Mouse (Mus musculus): Measurements from ENCODE around the gene Wdr20.

DNA sequence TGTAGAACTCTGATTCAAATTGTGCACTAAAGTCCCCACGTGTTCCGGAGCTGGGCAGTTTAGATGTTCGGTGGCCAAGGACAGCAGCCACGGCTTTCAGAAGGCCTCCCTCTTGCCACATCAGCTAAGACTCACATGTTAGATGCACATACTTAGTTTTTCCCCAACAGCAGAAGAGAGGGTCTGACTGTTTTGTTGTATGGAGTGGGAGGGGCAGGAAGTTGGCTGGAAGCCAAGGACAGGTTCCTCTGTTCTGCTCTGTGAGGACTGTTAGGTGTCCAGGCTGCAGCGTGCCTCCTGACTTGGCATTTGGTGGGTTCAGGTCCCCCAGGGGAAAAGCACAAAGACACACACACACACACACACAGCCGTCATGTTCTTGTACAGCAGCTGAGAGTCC is 57.3 kb downstream of the Wdr20 start:
- TF ChIP-seq CTCF (IDR thresholded peaks at IDR 0.05; ENCODE audit: control insufficient read depth, insufficient read depth, insufficient read length) (no peak), CEBPB (IDR thresholded peaks at IDR 0.05; ENCODE audit: low read depth) (no peak), MAX (IDR thresholded peaks at IDR 0.05) (no peak), USF1 (IDR thresholded peaks at IDR 0.05; ENCODE audit: low read depth) (no peak), MYOG (IDR thresholded peaks at IDR 0.05; ENCODE audit: control insufficient read depth, extremely low read depth, insufficient read length) (no peak), MYOD1 (IDR thresholded peaks at IDR 0.05; ENCODE audit: control insufficient read depth, insufficient read length, low read depth) (no peak), FOSL1 (IDR thresholded peaks at IDR 0.05; ENCODE audit: insufficient read depth, low read length, poor library complexity, severe bottlenecking) (no peak)

Measured in C2C12 (cell line).